ENCODE assay signal across 16 mouse cellular contexts in genomic region chr2:154233426-154233825, GRCm38 (mm10). TPM values are rescaled to one million over a fixed set of nuclear protein-coding genes. Genes with fewer than 3 reads are reported as not detected.
A peak's percentile ranks its signal among the peaks of the same experiment; 100 is the strongest.
DNase-seq lines count a peak whose midpoint lies in the region; TF ChIP-seq lines count a peak whose summit lies in the region.
"Had no signal": no experiment of that assay in that cellular context is flagged by ENCODE, and none has a peak within 500 bp of the region (broad histone marks: within the 10 kb centered on the region; RNA-seq: fewer than 3 reads in every experiment).

No protein-coding gene starts in this region.

- no peak overlapping the region for H3K27ac ChIP-seq in cerebellum, adult 2 months (ENCODE audit: insufficient read depth, low read length)
- H3K27ac ChIP-seq in gastrocnemius, adult 2 months, result no peak overlapping the region

- H3K27me3 ChIP-seq in cerebellum, adult 2 months (ENCODE audit: control insufficient read depth, insufficient read depth, low read length), result no peaks in the 10 kb centered on the region

- WGBS in cerebellum, adult 2 months, result 6% methylated on average over 6 of the region's 6 CpGs

- TF ChIP-seq CTCF in cerebellum, adult 2 months (IDR thresholded peaks at IDR 0.05; ENCODE audit: borderline replicate concordance, insufficient read depth, low read depth, low read length), result no peak
- TF ChIP-seq CTCF in gastrocnemius, adult 2 months (IDR thresholded peaks at IDR 0.05), result no peak

- no peak for TF ChIP-seq POLR2A in cerebellum, adult 2 months (IDR thresholded peaks at IDR 0.05; ENCODE audit: borderline replicate concordance, insufficient read depth, low read length)

- intact Hi-C loops in left cerebral cortex, postnatal 25 days (cut with DNase I), result no loop called here
- intact Hi-C loops in gastrocnemius, adult 2 months (cut with DNase I), result no loop called here

- peak; percentile 20 to 48 for DNase-seq in left cerebral cortex, postnatal 25 days (ENCODE audit: low spot score in 2 of 2)
- DNase-seq in left cerebral cortex, adult 9 months (ENCODE audit: low spot score in 2 of 2), result no peak
- peak; percentile 28 to 48 for DNase-seq in cerebellum, adult 2 months
- peak; percentile 87 to 89 for DNase-seq in cerebellum, postnatal 10 days
- DNase-seq in layer of hippocampus, postnatal 10 days (ENCODE audit: low spot score in 2 of 2), result peak; percentile 55 to 61
- DNase-seq in adrenal gland, postnatal 36 days, result no peak
- no peak for DNase-seq in gastrocnemius, adult 2 months
- DNase-seq: heart, adult 18-20 months; heart, postnatal 10 days; liver; lung, embryonic 14.5 days had no signal

- no peak overlapping the region for H3K4me3 ChIP-seq in cerebellum, adult 2 months (replicated peaks; ENCODE audit: insufficient read depth, low read depth, low read length)
- no peak overlapping the region for H3K4me3 ChIP-seq in gastrocnemius, adult 2 months

- peaks cover 4% of the 10 kb centered on the region for H3K4me1 ChIP-seq in cerebellum, adult 2 months (ENCODE audit: control insufficient read depth, insufficient read depth, low read length)

RNA-seq across cellular contexts. Expression of gene Bpifb5, which starts 9.9 kb away (rescaled TPM):
- not detected for total RNA-seq in left cerebral cortex, postnatal 25 days (2021)
- polyA plus RNA-seq in cerebellum, adult 2 months (2012; rRNA removed), result 0.08 and 0.21 TPM in 2 replicates
- under 1 TPM in 1 of 2 experiments, not detected in 1; 0.21 TPM for total RNA-seq in layer of hippocampus, postnatal 10 days (2021)
- under 1 TPM; 0.23 TPM for total RNA-seq in adrenal gland, postnatal 36 days (2021)
- total RNA-seq in gastrocnemius, adult 2 months (2021), result not detected
- total RNA-seq: heart, adult 18-20 months; heart, postnatal 10 days; left cerebral cortex, adult 18-20 months; monocyte, adult 5-6 weeks had no signal
- polyA plus RNA-seq: activated CD4-positive, CD25-positive, alpha-beta regulatory T cell, adult 4 months had no signal

RNA-seq across cellular contexts. Expression of gene Bpifb9a, which starts 24.2 kb away (rescaled TPM):
- total RNA-seq in left cerebral cortex, postnatal 25 days (2021), result not detected
- polyA plus RNA-seq in cerebellum, adult 2 months (2012; rRNA removed), result not detected in 2 replicates
- total RNA-seq in layer of hippocampus, postnatal 10 days (2021), result not detected
- not detected for total RNA-seq in adrenal gland, postnatal 36 days (2021)
- not detected for total RNA-seq in gastrocnemius, adult 2 months (2021)
- total RNA-seq: heart, adult 18-20 months; heart, postnatal 10 days; left cerebral cortex, adult 18-20 months; monocyte, adult 5-6 weeks had no signal
- polyA plus RNA-seq: activated CD4-positive, CD25-positive, alpha-beta regulatory T cell, adult 4 months; kidney, embryonic 14.5 days; lung, embryonic 14.5 days; neural tube, embryonic 14.5 days had no signal

RNA-seq across cellular contexts. Expression of gene Bpifb1, which starts 42.8 kb away (rescaled TPM):
- under 1 TPM; 0.21 TPM for total RNA-seq in left cerebral cortex, postnatal 25 days (2021)
- polyA plus RNA-seq in cerebellum, adult 2 months (2012; rRNA removed), result not detected in 2 replicates
- total RNA-seq in layer of hippocampus, postnatal 10 days (2021), result under 1 TPM; 0.30 to 0.54 TPM
- not detected for total RNA-seq in adrenal gland, postnatal 36 days (2021)
- total RNA-seq in gastrocnemius, adult 2 months (2021), result not detected
- total RNA-seq: monocyte, adult 5-6 weeks had no signal
- polyA plus RNA-seq: activated CD4-positive, CD25-positive, alpha-beta regulatory T cell, adult 4 months; kidney, embryonic 14.5 days; neural tube, embryonic 14.5 days had no signal

Comparison
In these comparisons a context has a peak if more than half of its experiments do, and no peak if none do; other contexts are left out.
1. DNase-seq: peak in left cerebral cortex, postnatal 25 days (2 of 2), cerebellum, adult 2 months (2 of 2), cerebellum, postnatal 10 days (2 of 2) and layer of hippocampus, postnatal 10 days (2 of 2); none in left cerebral cortex, adult 9 months (0 of 2), adrenal gland, postnatal 36 days (0 of 2) and gastrocnemius, adult 2 months (single experiment).